In the genomic region with DNA sequence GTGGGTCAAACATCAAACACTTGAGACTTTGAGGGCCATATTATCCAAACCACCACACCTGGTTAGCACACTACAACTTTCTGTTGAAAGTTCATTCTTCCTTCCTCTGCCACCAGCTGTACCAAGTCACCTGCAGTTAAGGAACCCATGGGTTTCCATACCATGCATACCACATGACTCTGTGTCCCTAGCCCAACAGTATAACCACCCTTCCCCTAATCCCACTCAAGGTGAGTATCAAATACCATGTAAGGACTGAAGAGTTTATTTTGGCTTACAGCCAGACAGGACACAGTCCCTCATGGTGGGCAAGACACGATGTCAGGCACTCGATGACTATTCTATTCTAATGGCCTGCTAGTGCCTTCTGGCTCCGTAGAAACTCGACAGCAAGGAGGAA, we compare ENCODE assay signal across 15 mouse cellular contexts.
"Had no signal": no experiment of that assay in that cellular context is flagged by ENCODE, and none has a peak within 500 bp of the region (broad histone marks: within the 10 kb centered on the region; RNA-seq: fewer than 3 reads in every experiment).

No protein-coding gene starts in this region.

- H3K9me3 ChIP-seq: neural tube, embryonic 15.5 days; stomach, embryonic 15.5 days had no signal

- H3K27ac ChIP-seq: neural tube, embryonic 15.5 days; stomach, embryonic 15.5 days; stomach, postnatal 0 days had no signal

- H3K4me3 ChIP-seq: neural tube, embryonic 15.5 days; stomach, embryonic 15.5 days had no signal

- DNase-seq: retina, postnatal 1 day; right cerebral cortex, adult 18-20 months; right cerebral cortex, postnatal 14 days; right cerebral cortex, postnatal 25 days; right cerebral cortex, postnatal 4 days; spleen, adult 18-20 months; thymus, adult 18-20 months; thymus, adult 2 months; thymus, postnatal 14 days; thymus, postnatal 25 days; thymus, postnatal 36 days; thymus, postnatal 4 days had no signal

- H3K4me2 ChIP-seq: neural tube, embryonic 15.5 days; stomach, embryonic 15.5 days had no signal

- H3K4me1 ChIP-seq: neural tube, embryonic 15.5 days; stomach, embryonic 15.5 days had no signal

- H3K9ac ChIP-seq: neural tube, embryonic 15.5 days; stomach, embryonic 15.5 days had no signal

- H3K27me3 ChIP-seq: neural tube, embryonic 15.5 days; stomach, embryonic 15.5 days had no signal

- H3K36me3 ChIP-seq: neural tube, embryonic 15.5 days; stomach, embryonic 15.5 days had no signal
